ENCODE assay signal across 8 mouse cellular contexts in the genomic region with DNA sequence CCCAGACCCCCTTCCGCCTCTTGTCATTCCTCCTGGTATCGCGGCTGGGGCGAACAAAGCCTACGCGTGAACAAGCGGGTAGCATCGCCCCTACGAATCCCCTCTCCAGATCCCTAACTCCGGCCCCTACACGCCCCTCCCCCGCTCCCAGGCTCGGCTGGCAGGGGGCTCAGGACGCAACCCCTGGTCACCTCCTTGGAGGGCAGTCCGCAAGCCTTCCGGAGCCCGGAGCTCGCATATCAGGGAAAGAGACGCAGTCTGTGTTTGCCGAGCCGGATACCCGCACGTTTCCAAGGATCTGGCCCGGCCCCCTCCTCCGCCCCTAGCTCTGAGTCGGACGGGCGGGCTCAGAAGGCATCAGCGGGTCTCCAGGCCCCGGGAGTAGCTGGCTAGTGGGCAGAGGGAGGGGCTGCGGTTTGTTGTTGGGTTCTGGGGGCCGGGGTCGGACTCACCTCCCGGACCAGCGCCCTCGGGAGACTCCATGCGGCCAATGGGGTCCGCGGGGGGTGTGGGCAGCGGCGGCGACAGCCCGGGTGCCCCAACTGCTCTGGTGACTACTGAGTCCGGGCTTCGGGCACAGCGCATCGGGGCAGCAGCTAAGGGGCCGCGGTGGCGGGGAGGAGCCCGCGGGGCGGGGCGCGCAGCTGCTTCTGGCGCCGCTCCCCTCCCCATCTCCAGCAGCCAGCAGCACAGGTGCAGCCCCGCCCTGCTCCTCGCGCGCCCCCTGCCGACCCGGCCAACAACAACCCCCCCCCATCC. TPM values are rescaled to one million over a fixed set of nuclear protein-coding genes. Genes with fewer than 3 reads are reported as not detected.
A peak's percentile ranks its signal among the peaks of the same experiment; 100 is the strongest.
DNase-seq lines count a peak whose midpoint lies in the region; ATAC-seq lines count a peak whose summit lies in the region.

A gene (minus strand): TSS at position 683 of the 759 bp plus-strand sequence.

- H3K36me3 ChIP-seq in megakaryocyte, embryonic 14.5 days (replicated peaks; ENCODE audit: low read length) = peaks cover 7% of the 10 kb centered on the region
- H3K36me3 ChIP-seq in liver, embryonic 12.5 days = no peaks in the 10 kb centered on the region; the same call in 1 of the 2 replicates
- H3K36me3 ChIP-seq in neural tube, embryonic 14.5 days (ENCODE audit: control insufficient read depth, insufficient read depth, low read length) = no peaks in the 10 kb centered on the region; the same call in 1 of the 2 replicates

- H3K27ac ChIP-seq in liver, embryonic 12.5 days = no peak within 1 kb of the TSS
- peak within 1 kb of the TSS; percentile 89 for H3K27ac ChIP-seq in neural tube, embryonic 14.5 days (ENCODE audit: low read depth, low read length)

- peak within 1 kb of the TSS; percentile 81 for H3K4me2 ChIP-seq in liver, embryonic 12.5 days
- H3K4me2 ChIP-seq in neural tube, embryonic 14.5 days (ENCODE audit: low read depth, low read length) = peak within 1 kb of the TSS; percentile 84

- peak; percentile 79 to 86 for DNase-seq in cerebellum, postnatal 14 days
- DNase-seq in kidney, postnatal 10 days = peak; percentile 64
- peak; percentile 87 for DNase-seq in thymus, postnatal 25 days

- no peak for ATAC-seq in megakaryocyte, adult 5-6 weeks (ENCODE audit: poor library complexity, severe bottlenecking)
- ATAC-seq in granulocyte monocyte progenitor cell, adult 5-6 weeks (replicated peaks; ENCODE audit: poor library complexity, severe bottlenecking) = peak; percentile 32
- no peak for ATAC-seq in liver, embryonic 12.5 days
- peak; percentile 69 for ATAC-seq in neural tube, embryonic 14.5 days (ENCODE audit: low read depth)

- H3K27me3 ChIP-seq in megakaryocyte, embryonic 14.5 days (replicated peaks) = peaks cover 67% of the 10 kb centered on the region
- peaks cover 73% of the 10 kb centered on the region for H3K27me3 ChIP-seq in liver, embryonic 12.5 days (replicated peaks)
- no peaks in the 10 kb centered on the region for H3K27me3 ChIP-seq in neural tube, embryonic 14.5 days (ENCODE audit: control insufficient read depth, insufficient read depth, low read length)

- H3K4me3 ChIP-seq in megakaryocyte, embryonic 14.5 days (replicated peaks) = peak within 1 kb of the TSS; percentile 89
- peak within 1 kb of the TSS; percentile 58 for H3K4me3 ChIP-seq in liver, embryonic 12.5 days
- peak within 1 kb of the TSS; percentile 70 for H3K4me3 ChIP-seq in neural tube, embryonic 14.5 days (ENCODE audit: low read depth, low read length)

- WGBS in liver, embryonic 12.5 days (ENCODE audit: insufficient replicate concordance) = 1% methylated on average over 49 of the region's 63 CpGs
- 1% methylated on average over 56 of the region's 63 CpGs for WGBS in neural tube, embryonic 14.5 days

- peaks cover 46% of the 10 kb centered on the region for H3K4me1 ChIP-seq in megakaryocyte, embryonic 14.5 days
- peaks cover 33% of the 10 kb centered on the region for H3K4me1 ChIP-seq in liver, embryonic 12.5 days
- peaks cover 20% of the 10 kb centered on the region for H3K4me1 ChIP-seq in neural tube, embryonic 14.5 days (ENCODE audit: control insufficient read depth, insufficient read depth, low read length)

- H3K9ac ChIP-seq in liver, embryonic 12.5 days = peak within 1 kb of the TSS; percentile 46; the same call in 1 of the 2 replicates
- peak within 1 kb of the TSS; percentile 95 for H3K9ac ChIP-seq in neural tube, embryonic 14.5 days (replicated peaks; ENCODE audit: low read depth, low read length)

- no peaks in the 10 kb centered on the region for H3K9me3 ChIP-seq in megakaryocyte, embryonic 14.5 days
- no peaks in the 10 kb centered on the region for H3K9me3 ChIP-seq in liver, embryonic 12.5 days (replicated peaks)
- H3K9me3 ChIP-seq in neural tube, embryonic 14.5 days (ENCODE audit: control insufficient read depth, low read length) = no peaks in the 10 kb centered on the region

RNA-seq across cellular contexts. Expression of the gene that starts here (rescaled TPM):
- not detected in 2 replicates for polyA plus RNA-seq in megakaryocyte, embryonic 14.5 days (2012; ENCODE audit: insufficient read depth, low replicate concordance)
- total RNA-seq in megakaryocyte, adult 5-6 weeks (2015) = not detected in 2 replicates
- total RNA-seq in megakaryocyte, adult 5-6 weeks (2017) = 0.07 TPM in 1 of 2 replicates, not detected in the other
- total RNA-seq in granulocyte monocyte progenitor cell, adult 5-6 weeks (2014; fragmentation: Nextera tagmentation) = not detected in 2 replicates
- not detected in 2 replicates for total RNA-seq in granulocyte monocyte progenitor cell, adult 5-6 weeks (2017)
- 0.42 and 0.56 TPM in 2 replicates for polyA plus RNA-seq in liver, embryonic 12.5 days (2016; fragmentation: Nextera tagmentation; extraction: Ambion mirVana)
- 88.7 and 103 TPM in 2 replicates for polyA plus RNA-seq in neural tube, embryonic 14.5 days (2014; fragmentation: Nextera tagmentation; extraction: Ambion mirVana)

Comparison
In these comparisons a context has a peak if more than half of its experiments do, and no peak if none do; other contexts are left out.
1. RNA of the gene that starts here (polyA plus RNA-seq): 88.7 to 103 TPM in neural tube, embryonic 14.5 days; 0.42 to 0.56 TPM in liver, embryonic 12.5 days and not detected in megakaryocyte, embryonic 14.5 days; every median in the first group is over 10 times any median in the second.
2. Peak in ATAC-seq in granulocyte monocyte progenitor cell, adult 5-6 weeks; RNA of the gene not detected or under 1 TPM.
3. Peak in every context shown above with its lines, with median percentiles within 50 percentile points of each other: H3K4me3 ChIP-seq and DNase-seq.